Mouse (Mus musculus) kidney, adult 10 weeks (tissue): Measurements from ENCODE around the gene Atp2b2. TPM values are rescaled to one million over a fixed set of nuclear protein-coding genes. Genes with fewer than 3 reads are reported as not detected.

Experiments
- polyA plus RNA-seq: library from polyadenylated mRNA; stranded (reverse); fragments of 350-450 nt; fragmentation: Illumina TruSeq; extraction: RNeasy Lipid Tissue Mini Kit (QIAGEN cat#74804); gene quantifications from one replicate; pipeline ENCODE4 v1.2.3, GENCODE M21; 2014; ENCODE audit warnings: low read depth, low replicate concordance

Gene Atp2b2
- polyA plus RNA-seq, result 0.61 TPM

GRCm38 (mm10) chr6:114042332-114042731 lies at the start of gene Atp2b2:
TSS of gene Atp2b2 (minus strand) at chr6:114042613.

DNA sequence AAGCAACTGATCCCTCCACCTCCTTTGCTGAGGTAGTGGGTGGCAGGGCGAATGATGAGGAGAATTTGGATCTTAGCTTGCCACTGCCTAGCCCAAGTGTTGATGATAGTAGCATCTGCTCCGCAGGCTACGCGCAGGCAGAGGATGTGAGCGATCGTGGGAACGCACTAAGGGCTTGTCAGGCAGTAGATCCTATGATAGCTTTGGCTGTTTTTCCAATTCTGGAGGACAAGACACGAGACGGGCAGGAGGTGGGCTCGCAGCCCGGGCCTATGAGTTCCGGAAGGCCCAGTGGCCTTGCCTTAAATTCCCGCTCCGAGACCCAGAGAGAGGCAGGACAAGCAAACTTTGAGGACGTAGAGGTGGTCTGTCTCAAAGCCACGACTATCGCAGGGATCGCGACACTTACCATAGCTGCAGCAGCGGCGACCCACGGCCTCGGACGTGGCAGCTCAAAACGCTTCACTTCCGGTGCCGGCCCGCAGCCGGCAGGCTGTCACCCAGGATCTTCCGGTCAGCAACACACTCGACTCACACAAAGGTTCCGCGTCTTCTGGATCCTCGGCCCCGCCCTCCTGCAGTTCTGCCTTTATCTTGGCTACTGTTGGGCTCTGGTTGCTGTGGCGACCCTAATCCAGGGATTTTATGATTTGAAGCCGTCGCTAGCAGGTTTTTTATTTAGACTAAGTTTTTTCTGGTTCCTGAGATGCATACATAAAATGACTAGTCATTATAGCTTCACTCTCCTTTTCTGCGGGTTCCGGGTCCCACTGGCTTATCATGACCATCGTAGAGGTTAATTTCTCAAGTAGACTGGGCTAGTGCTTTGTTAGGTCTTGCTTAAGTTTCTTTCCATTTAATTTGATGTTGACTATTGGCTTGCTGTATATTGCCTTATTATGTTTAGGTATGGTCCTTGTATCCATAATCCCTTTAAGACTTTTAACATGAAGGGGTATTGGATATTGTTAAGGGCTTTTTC lies 301.9 kb downstream of the Atp2b2 start, which contains the start of gene Sec13:
Sec13 (minus strand) TSS at position 508 of the 982 bp plus-strand sequence.

GRCm38 (mm10) chr6:113719878-113720277 lies 322.5 kb downstream of the Atp2b2 start, which contains the start of gene Ghrl:
TSS of gene Ghrl (minus strand) at chr6:113719880.

GRCm38 (mm10) chr6:113696582-113697221 lies 345.7 kb downstream of the Atp2b2 start, which contains the start of gene Tatdn2:
TSS of gene Tatdn2 (plus strand) at chr6:113697050.

Other genes with a start within 250 kb of the Atp2b2 start
- gene Slc6a11, start 88.6 kb upstream of the Atp2b2 start, polyA plus RNA-seq, result not detected
- gene Slc6a1, start 240.0 kb upstream of the Atp2b2 start, polyA plus RNA-seq, result not detected